Mouse (Mus musculus) forebrain, postnatal 0 days (tissue): ENCODE data around the gene Ccdc61. TPM values are rescaled to one million over a fixed set of nuclear protein-coding genes. Genes with fewer than 3 reads are reported as not detected.

ENCODE experiments used
- ATAC-seq: fragments of 200-750 bp; cut with Nextera tagmentation; 2 replicates; pipeline ENCODE4 v1.8.0; 2017; ENCODE audit warnings: mild to moderate bottlenecking, moderate library complexity
- DNase-seq: peaks from one replicate; pipeline ENCODE4 v3.0.0-alpha.2; 2015
- H3K27ac ChIP-seq: fragments of 300-500 bp; sonication (generic); 2 replicates; pipeline ENCODE4 v1.5.1; 2014; ENCODE audit warnings: low read depth, mild to moderate bottlenecking, antibody characterized with exemption, low read length, moderate library complexity, mixed read lengths
- H3K27me3 ChIP-seq: fragments of 300-500 bp; sonication (generic); 2 replicates; pipeline ENCODE4 v1.6.1; 2014; ENCODE audit warnings: mild to moderate bottlenecking, low read length, mixed read lengths; ENCODE audit not compliant: insufficient read depth
- H3K36me3 ChIP-seq: fragments of 300-500 bp; sonication (generic); 2 replicates; pipeline ENCODE4 v1.6.1; 2014; ENCODE audit warnings: mild to moderate bottlenecking, moderate library complexity; ENCODE audit not compliant: insufficient read depth
- H3K4me1 ChIP-seq: fragments of 300-500 bp; sonication (generic); 2 replicates; pipeline ENCODE4 v1.6.1; 2014; ENCODE audit warnings: antibody characterized with exemption; ENCODE audit not compliant: insufficient read depth
- H3K4me2 ChIP-seq: fragments of 300-500 bp; sonication (generic); 2 replicates; pipeline ENCODE4 v1.6.1; 2014; ENCODE audit warnings: low read depth, mild to moderate bottlenecking, moderate library complexity
- H3K4me3 ChIP-seq: fragments of 300-500 bp; sonication (generic); 2 replicates; pipeline ENCODE4 v1.5.1; 2014; ENCODE audit warnings: low read depth, low read length, mixed read lengths
- H3K9ac ChIP-seq: fragments of 300-500 bp; sonication (generic); 2 replicates; pipeline ENCODE4 v1.6.1; 2014; ENCODE audit warnings: mild to moderate bottlenecking
- H3K9me3 ChIP-seq: fragments of 300-500 bp; sonication (generic); 2 replicates; pipeline ENCODE4 v1.6.1; 2016; ENCODE audit warnings: low read length
- CTCF ChIP-seq: sonication (generic); IDR thresholded peaks from 2 replicates; pipeline ENCODE4 v1.5.1; 2016; ENCODE audit warnings: antibody characterized with exemption, control low read depth, low read depth
- WGBS: fragments of 180-500 bp; shearing (Covaris S2); extraction: QIAGEN DNeasy Blood & Tissue Kit; methylation state at CpG from one replicate; pipeline ENCODE4 v1.1.7; 2014; 5-methylcytosine and 5-hydroxymethylcytosine counted together
- polyA plus RNA-seq: library from polyadenylated mRNA; unstranded; fragments of >200 nt; fragmentation: Nextera tagmentation; extraction: Ambion mirVana; gene quantifications from 2 replicates; pipeline ENCODE4 v1.2.1, GENCODE M21; 2015
- total RNA-seq: library from RNA; depleted of rRNA; stranded (reverse); fragments of >200 nt; gene quantifications from 2 replicates; pipeline ENCODE4 v1.2.3, GENCODE M21; 2014; rRNA removed

The Ccdc61 gene
- total RNA-seq, result 12.8 and 17.2 TPM in 2 replicates
- 21.6 and 23.2 TPM in 2 replicates for polyA plus RNA-seq

GRCm38 (mm10) chr7:18910241-18910831 lies at the start of gene Ccdc61:
Ccdc61 (minus strand) TSS chr7:18910415.
- H3K4me3 ChIP-seq, result peak within 1 kb of the TSS; percentile 80
- H3K9me3 ChIP-seq, result no peaks in the 10 kb centered on the region
- H3K36me3 ChIP-seq, result no peaks in the 10 kb centered on the region
- H3K4me1 ChIP-seq, result peaks cover 4% of the 10 kb centered on the region; the same call in 1 of the 2 replicates
- no peaks in the 10 kb centered on the region for H3K27me3 ChIP-seq
- DNase-seq (peak; percentile 99), ATAC-seq (peak; percentile 100)
- under 1% methylated on average over 33 of the region's 33 CpGs for WGBS
- no peak for TF ChIP-seq CTCF
- H3K4me2 ChIP-seq, result peak within 1 kb of the TSS; percentile 79
- H3K27ac ChIP-seq, result no peak within 1 kb of the TSS
- peak within 1 kb of the TSS; percentile 46; the same call in 1 of the 2 replicates for H3K9ac ChIP-seq

GRCm38 (mm10) chr7:18959446-18959845 lies 49.2 kb upstream of the Ccdc61 start:
- Histone ChIP-seq H3K4me3 (no peak overlapping the region), H3K9me3 (no peaks in the 10 kb centered on the region), H3K4me2 (no peak overlapping the region), H3K36me3 (peaks cover 37% of the 10 kb centered on the region), H3K4me1 (peaks cover 9% of the 10 kb centered on the region; the same call in 1 of the 2 replicates), H3K9ac (no peak overlapping the region), H3K27me3 (no peaks in the 10 kb centered on the region), H3K27ac (no peak overlapping the region)
- TF ChIP-seq CTCF, result no peak
- DNase-seq (no peak), ATAC-seq (no peak)
- 65% methylated on average over 8 of the region's 8 CpGs for WGBS

- Histone ChIP-seq H3K27ac (no peak overlapping the region), H3K4me3 (peak overlapping the region; percentile 28), H3K9me3 (no peaks in the 10 kb centered on the region), H3K27me3 (no peaks in the 10 kb centered on the region), H3K4me2 (peak overlapping the region; percentile 56), H3K4me1 (peaks cover 9% of the 10 kb centered on the region; the same call in 1 of the 2 replicates), H3K9ac (peak overlapping the region; percentile 48), H3K36me3 (peaks cover 42% of the 10 kb centered on the region)
- DNase-seq, result no peak
- 5% methylated on average over 20 of the region's 21 CpGs for WGBS
- peak; percentile 7; the same call in 1 of the 2 replicates for ATAC-seq
- no peak for TF ChIP-seq CTCF
These were observed 48.2 kb upstream of the Ccdc61 start for GRCm38 (mm10) chr7:18958384-18958766.

- peak; percentile 66 for DNase-seq
- WGBS, result 4% methylated on average over 93 of the region's 107 CpGs
- Histone ChIP-seq H3K9me3 (no peaks in the 10 kb centered on the region), H3K9ac (peak overlapping the region; percentile 48), H3K36me3 (peaks cover 48% of the 10 kb centered on the region), H3K27me3 (no peaks in the 10 kb centered on the region), H3K4me3 (peak overlapping the region; percentile 28), H3K27ac (0 out of 2 replicates have a peak overlapping the region, but pooled peaks have one; percentile 15), H3K4me2 (peak overlapping the region; percentile 56), H3K4me1 (peaks cover 8% of the 10 kb centered on the region; the same call in 1 of the 2 replicates)
- peak; percentile 32 for ATAC-seq
- peak; percentile 14; the same call in 1 of the 2 replicates for TF ChIP-seq CTCF
These were observed 47.6 kb upstream of the Ccdc61 start for GRCm38 (mm10) chr7:18957569-18958383.

GRCm38 (mm10) chr7:18951397-18951796 lies 41.2 kb upstream of the Ccdc61 start:
- peaks cover 19% of the 10 kb centered on the region for H3K4me1 ChIP-seq
- H3K4me2 ChIP-seq, result peak overlapping the region; percentile 19; the same call in 1 of the 2 replicates
- H3K27me3 ChIP-seq, result no peaks in the 10 kb centered on the region
- no peak for TF ChIP-seq CTCF
- ATAC-seq, result no peak
- peak overlapping the region; percentile 59; the same call in 1 of the 2 replicates for H3K27ac ChIP-seq
- 19% methylated on average over 15 of the region's 15 CpGs for WGBS
- peaks cover 54% of the 10 kb centered on the region for H3K36me3 ChIP-seq
- H3K9me3 ChIP-seq, result no peaks in the 10 kb centered on the region
- no peak overlapping the region for H3K4me3 ChIP-seq
- H3K9ac ChIP-seq, result no peak overlapping the region
- DNase-seq, result no peak

- 14% methylated on average over 18 of the region's 18 CpGs for WGBS
- H3K27ac ChIP-seq, result peak overlapping the region; percentile 76
- DNase-seq (peak; percentile 80), ATAC-seq (peak; percentile 72)
- no peak for TF ChIP-seq CTCF
- H3K4me2 ChIP-seq, result peak overlapping the region; percentile 19; the same call in 1 of the 2 replicates
- peak overlapping the region; percentile 23; the same call in 1 of the 2 replicates for H3K9ac ChIP-seq
- peaks cover 19% of the 10 kb centered on the region for H3K4me1 ChIP-seq
- no peaks in the 10 kb centered on the region for H3K9me3 ChIP-seq
- H3K27me3 ChIP-seq, result no peaks in the 10 kb centered on the region
- H3K4me3 ChIP-seq, result no peak overlapping the region
- peaks cover 54% of the 10 kb centered on the region for H3K36me3 ChIP-seq
These were observed 40.5 kb upstream of the Ccdc61 start for GRCm38 (mm10) chr7:18950523-18951315.
